Mouse (Mus musculus) intestine, embryonic 15.5 days (tissue): Measurements from ENCODE around the gene Ppp1r13l. TPM values are rescaled to one million over a fixed set of nuclear protein-coding genes. Genes with fewer than 3 reads are reported as not detected.

Experiments
- ATAC-seq: fragments of 200-750 bp; cut with Nextera tagmentation; 2 replicates; pipeline ENCODE4 v1.8.0; 2017; ENCODE audit warnings: moderate TSS enrichment, moderate library complexity
- H3K27ac ChIP-seq: fragments of 300-500 bp; sonication (generic); 2 replicates; pipeline ENCODE4 v1.5.1; 2015; ENCODE audit warnings: mild to moderate bottlenecking, inconsistent platforms
- H3K27me3 ChIP-seq: fragments of 300-500 bp; sonication (generic); replicated peaks from 2 replicates; pipeline ENCODE4 v1.6.1; 2015; ENCODE audit warnings: inconsistent platforms
- H3K36me3 ChIP-seq: fragments of 300-500 bp; sonication (generic); 2 replicates; pipeline ENCODE4 v1.6.1; 2015; ENCODE audit warnings: inconsistent platforms
- H3K4me1 ChIP-seq: fragments of 300-500 bp; sonication (generic); replicated peaks from 2 replicates; pipeline ENCODE4 v1.6.1; 2015; ENCODE audit warnings: inconsistent platforms
- H3K4me2 ChIP-seq: fragments of 300-500 bp; sonication (generic); replicated peaks from 2 replicates; pipeline ENCODE4 v1.6.1; 2015; ENCODE audit warnings: mild to moderate bottlenecking, inconsistent platforms
- H3K4me3 ChIP-seq: fragments of 300-500 bp; sonication (generic); replicated peaks from 2 replicates; pipeline ENCODE4 v1.5.1; 2015; ENCODE audit warnings: inconsistent platforms
- H3K9ac ChIP-seq: fragments of 300-500 bp; sonication (generic); 2 replicates; pipeline ENCODE4 v1.6.1; 2015; ENCODE audit warnings: inconsistent platforms
- H3K9me3 ChIP-seq: fragments of 300-500 bp; sonication (generic); 2 replicates; pipeline ENCODE4 v1.6.1; 2016; ENCODE audit warnings: inconsistent platforms
- WGBS: fragments of 180-500 bp; shearing (Covaris S2); methylation state at CpG from one replicate; pipeline ENCODE4 v1.1.7; 2015; 5-methylcytosine and 5-hydroxymethylcytosine counted together
- polyA plus RNA-seq: library from polyadenylated mRNA; unstranded; fragments of >200 nt; fragmentation: Nextera tagmentation; extraction: Ambion mirVana; gene quantifications from 2 replicates; pipeline ENCODE4 v1.2.1, GENCODE M21; 2015

The Ppp1r13l gene
- polyA plus RNA-seq, 1 experiment from 2014 or later, result 4.8 TPM

DNA sequence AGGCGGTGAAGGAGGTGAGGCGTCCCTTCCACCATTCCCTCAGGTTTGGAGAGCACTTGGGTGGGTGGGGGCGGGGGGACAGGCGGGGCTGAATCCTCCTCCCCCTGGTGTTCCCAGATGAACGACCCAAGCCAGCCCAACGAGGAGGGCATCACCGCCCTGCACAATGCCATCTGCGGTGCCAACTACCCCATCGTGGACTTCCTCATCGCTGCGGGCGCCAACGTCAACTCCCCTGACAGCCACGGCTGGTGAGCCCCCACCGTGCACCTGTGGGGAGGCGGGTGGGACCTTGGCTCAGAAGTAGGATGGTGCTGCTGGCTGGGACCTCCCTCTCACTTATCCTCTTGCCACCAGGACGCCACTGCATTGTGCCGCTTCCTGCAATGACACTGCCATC lies 15.8 kb downstream of the Ppp1r13l start:
- no peak for ATAC-seq
- WGBS, result 77% methylated on average over 18 of the region's 18 CpGs

DNA sequence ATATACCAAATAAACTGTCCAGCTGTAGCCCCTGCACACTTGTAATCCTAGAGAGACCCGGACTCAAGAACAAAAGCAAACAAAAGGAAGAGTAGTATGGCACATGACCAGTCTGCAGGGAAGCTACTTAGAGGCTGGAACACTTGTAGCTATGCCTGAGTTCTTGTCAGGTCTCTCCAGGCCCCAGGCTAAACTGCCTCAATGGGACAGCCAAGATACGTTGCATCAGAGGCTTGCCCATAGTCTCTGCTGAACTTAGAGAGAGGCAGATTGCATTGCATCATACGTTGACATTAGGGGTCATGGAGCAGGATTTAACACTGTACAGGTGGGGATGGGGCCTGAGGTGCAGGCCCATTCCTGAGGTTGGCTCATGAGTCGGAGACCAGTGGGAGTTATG lies 16.5 kb downstream of the Ppp1r13l start:
- Histone ChIP-seq H3K9ac (no peak overlapping the region), H3K4me2 (no peak overlapping the region), H3K36me3 (no peaks in the 10 kb centered on the region), H3K27ac (no peak overlapping the region), H3K4me3 (no peak overlapping the region), H3K4me1 (no peaks in the 10 kb centered on the region), H3K9me3 (no peaks in the 10 kb centered on the region), H3K27me3 (no peaks in the 10 kb centered on the region)
- WGBS, result 79% methylated on average over 4 of the region's 4 CpGs
- ATAC-seq, result no peak

More for the DNA sequence above, 15.8 kb downstream of the Ppp1r13l start:
- H3K4me1 ChIP-seq, result no peaks in the 10 kb centered on the region
- H3K4me2 ChIP-seq, result no peak overlapping the region
- no peaks in the 10 kb centered on the region for H3K27me3 ChIP-seq
- H3K9me3 ChIP-seq, result no peaks in the 10 kb centered on the region
- no peak overlapping the region for H3K9ac ChIP-seq
- no peak overlapping the region for H3K4me3 ChIP-seq
- no peaks in the 10 kb centered on the region for H3K36me3 ChIP-seq
- H3K27ac ChIP-seq, result no peak overlapping the region

DNA sequence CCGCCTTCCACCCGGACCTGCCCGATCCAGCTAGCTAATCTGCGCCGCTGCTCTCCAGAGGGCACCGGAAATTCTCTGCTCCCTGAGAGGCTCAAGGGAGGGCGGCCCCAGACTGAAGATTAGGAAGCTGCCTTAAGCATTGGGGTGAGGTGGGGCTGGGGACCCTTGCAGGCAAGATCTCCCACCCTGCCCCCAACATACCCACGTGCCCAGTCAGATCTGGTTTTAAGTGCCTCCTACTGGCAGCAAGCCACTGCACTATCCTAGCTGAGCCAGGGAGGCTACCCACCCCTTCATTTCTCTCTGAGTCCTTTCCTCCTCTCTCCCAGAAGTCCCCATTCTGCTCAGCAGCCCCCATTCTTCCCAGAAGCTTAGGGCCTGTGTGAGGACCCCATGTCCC lies 18.5 kb downstream of the Ppp1r13l start:
- H3K4me2 ChIP-seq, result no peak overlapping the region
- no peak overlapping the region for H3K4me3 ChIP-seq
- no peak overlapping the region for H3K27ac ChIP-seq
- peaks cover 3% of the 10 kb centered on the region for H3K4me1 ChIP-seq
- 68% methylated on average over 8 of the region's 8 CpGs for WGBS
- ATAC-seq, result no peak
- H3K9ac ChIP-seq, result no peak overlapping the region
- no peaks in the 10 kb centered on the region for H3K36me3 ChIP-seq
- no peaks in the 10 kb centered on the region for H3K27me3 ChIP-seq
- H3K9me3 ChIP-seq, result no peaks in the 10 kb centered on the region

DNA sequence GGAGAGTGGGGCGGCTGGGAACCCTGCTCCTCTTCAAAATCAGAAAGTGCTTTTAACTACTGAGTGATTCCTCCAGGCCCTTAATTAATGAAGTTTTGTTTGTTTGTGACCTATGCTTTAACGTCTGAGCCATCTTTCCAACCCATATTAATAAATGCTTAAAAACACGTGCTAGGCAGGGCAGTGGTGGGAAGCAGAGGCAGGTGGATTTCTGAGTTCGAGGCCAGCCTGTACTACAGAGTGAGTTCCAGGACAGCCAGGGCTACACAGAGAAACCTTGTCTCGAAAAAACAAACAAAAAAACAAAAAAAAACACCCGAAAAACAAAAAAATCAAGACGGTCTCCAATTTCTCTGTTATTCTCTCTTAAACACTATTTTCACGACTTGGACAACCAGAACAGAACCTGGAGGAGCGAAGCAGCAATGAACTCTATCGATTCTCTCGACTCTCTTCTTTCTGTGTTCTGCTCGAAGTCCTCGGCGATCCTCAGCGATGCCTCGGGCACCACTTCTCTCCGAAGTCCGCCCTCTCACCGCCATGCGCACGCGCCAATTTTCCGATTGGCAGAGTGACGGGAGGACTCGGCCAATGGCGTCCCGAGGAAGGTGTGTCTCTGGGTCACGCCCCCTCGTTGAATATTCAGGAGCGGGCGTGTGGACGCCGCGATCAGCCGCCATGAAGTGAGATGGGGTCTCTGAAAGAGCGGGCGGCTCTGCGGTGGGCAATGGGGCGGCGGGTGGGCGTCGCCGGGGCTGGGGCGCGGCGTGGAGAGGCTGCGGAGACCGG lies 22.0 kb downstream of the Ppp1r13l start, which contains the start of gene Ercc2:
Gene Ercc2 (plus strand): TSS at position 634 of the 789 bp plus-strand sequence.
- H3K9me3 ChIP-seq, result no peaks in the 10 kb centered on the region
- peak within 1 kb of the TSS; percentile 20; the same call in 1 of the 2 replicates for H3K27ac ChIP-seq
- 5% methylated on average over 46 of the region's 48 CpGs for WGBS
- peak within 1 kb of the TSS; percentile 76 for H3K9ac ChIP-seq
- peak within 1 kb of the TSS; percentile 78 for H3K4me2 ChIP-seq
- peak; percentile 98 for ATAC-seq
- peaks cover 4% of the 10 kb centered on the region for H3K4me1 ChIP-seq
- H3K4me3 ChIP-seq, result peak within 1 kb of the TSS; percentile 66
- H3K27me3 ChIP-seq, result no peaks in the 10 kb centered on the region
- H3K36me3 ChIP-seq, result peaks cover 10% of the 10 kb centered on the region; the same call in 1 of the 2 replicates

DNA sequence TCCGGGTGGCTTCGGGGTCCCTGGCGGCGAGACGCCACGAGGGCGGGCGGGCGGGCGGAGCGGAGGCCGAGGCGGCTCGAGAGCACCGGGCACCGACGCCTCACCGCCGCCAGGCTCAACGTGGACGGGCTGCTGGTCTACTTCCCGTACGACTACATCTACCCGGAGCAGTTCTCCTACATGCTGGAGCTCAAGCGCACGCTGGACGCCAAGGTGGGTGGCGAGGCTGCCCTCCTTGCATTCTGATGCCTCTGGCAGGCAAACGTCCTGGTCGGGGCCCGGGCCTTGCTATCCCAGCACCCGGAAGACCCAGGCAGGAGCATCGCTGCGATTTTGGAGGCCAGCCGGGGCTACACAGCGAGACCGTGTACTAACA lies 22.6 kb downstream of the Ppp1r13l start:
- Histone ChIP-seq H3K4me1 (peaks cover 4% of the 10 kb centered on the region), H3K9ac (peak overlapping the region; percentile 76), H3K27ac (peak overlapping the region; percentile 20; the same call in 1 of the 2 replicates), H3K4me2 (peak overlapping the region; percentile 78), H3K9me3 (no peaks in the 10 kb centered on the region), H3K27me3 (no peaks in the 10 kb centered on the region), H3K36me3 (peaks cover 16% of the 10 kb centered on the region; the same call in 1 of the 2 replicates), H3K4me3 (peak overlapping the region; percentile 66)
- ATAC-seq, result peak; percentile 77
- WGBS, result under 1% methylated on average over 37 of the region's 37 CpGs

DNA sequence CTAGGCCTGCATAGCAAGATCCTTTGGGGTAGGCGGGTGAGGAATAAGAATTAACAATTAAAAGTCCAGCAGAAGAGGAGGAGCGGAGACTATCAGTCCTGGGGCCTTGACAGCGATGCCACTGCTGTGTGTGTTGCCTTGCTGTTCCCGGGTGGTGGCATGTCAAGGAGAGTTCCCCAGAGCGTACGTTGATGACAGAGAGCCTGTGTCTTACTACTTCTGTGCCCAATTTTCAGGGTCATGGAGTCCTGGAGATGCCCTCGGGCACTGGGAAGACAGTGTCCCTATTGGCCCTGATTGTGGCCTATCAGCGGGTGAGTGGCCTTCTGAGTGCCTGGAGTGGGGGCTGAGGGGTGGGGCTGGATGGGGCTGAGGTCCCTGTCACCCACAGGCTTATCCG lies 24.2 kb downstream of the Ppp1r13l start:
- no peak for ATAC-seq
- peaks cover 26% of the 10 kb centered on the region for H3K36me3 ChIP-seq
- H3K4me2 ChIP-seq, result no peak overlapping the region
- no peak overlapping the region for H3K9ac ChIP-seq
- WGBS, result 86% methylated on average over 9 of the region's 9 CpGs
- peaks cover 4% of the 10 kb centered on the region for H3K4me1 ChIP-seq
- H3K27ac ChIP-seq, result no peak overlapping the region
- no peak overlapping the region for H3K4me3 ChIP-seq
- no peaks in the 10 kb centered on the region for H3K9me3 ChIP-seq
- H3K27me3 ChIP-seq, result no peaks in the 10 kb centered on the region

DNA sequence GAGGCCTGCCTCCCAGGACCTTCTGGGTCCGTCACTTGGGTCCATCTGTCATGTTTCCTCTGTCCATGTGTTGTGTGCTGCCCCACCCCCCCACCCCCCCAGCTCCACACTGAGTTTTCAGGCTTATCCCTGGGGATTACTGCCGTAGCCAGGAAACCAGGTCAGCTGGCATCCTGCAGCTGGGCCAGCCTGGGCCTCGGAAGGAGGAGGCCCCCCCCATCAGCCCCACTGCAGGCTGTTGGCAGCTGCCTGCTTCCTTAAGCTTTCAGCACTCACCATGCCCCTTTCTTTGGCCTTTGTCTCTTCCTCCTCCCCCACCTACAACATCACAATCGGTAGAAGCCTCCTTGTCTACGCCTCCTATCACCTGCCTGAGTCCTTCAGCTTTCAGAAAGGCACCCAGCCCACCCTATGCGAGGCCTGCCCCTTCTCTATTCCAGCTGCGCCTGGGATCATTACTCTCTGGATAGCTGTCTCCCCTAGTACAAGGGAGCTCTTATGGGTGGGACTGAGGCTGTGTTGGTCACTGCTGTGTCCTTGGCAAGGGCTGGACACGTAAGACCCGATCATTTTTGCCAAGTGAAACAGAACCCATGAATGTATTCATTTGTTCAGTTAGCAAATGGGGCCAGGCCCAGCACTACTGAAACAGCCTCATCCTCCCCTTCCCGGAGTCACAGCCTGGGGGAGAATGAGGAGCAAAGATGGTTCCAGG lies 29.3 kb downstream of the Ppp1r13l start:
- no peak overlapping the region for H3K4me2 ChIP-seq
- no peak overlapping the region for H3K4me3 ChIP-seq
- no peak for ATAC-seq
- no peak overlapping the region for H3K9ac ChIP-seq
- WGBS, result 81% methylated on average over 10 of the region's 10 CpGs
- H3K4me1 ChIP-seq, result no peaks in the 10 kb centered on the region
- H3K27ac ChIP-seq, result no peak overlapping the region
- H3K27me3 ChIP-seq, result no peaks in the 10 kb centered on the region
- peaks cover 70% of the 10 kb centered on the region for H3K36me3 ChIP-seq
- no peaks in the 10 kb centered on the region for H3K9me3 ChIP-seq

DNA sequence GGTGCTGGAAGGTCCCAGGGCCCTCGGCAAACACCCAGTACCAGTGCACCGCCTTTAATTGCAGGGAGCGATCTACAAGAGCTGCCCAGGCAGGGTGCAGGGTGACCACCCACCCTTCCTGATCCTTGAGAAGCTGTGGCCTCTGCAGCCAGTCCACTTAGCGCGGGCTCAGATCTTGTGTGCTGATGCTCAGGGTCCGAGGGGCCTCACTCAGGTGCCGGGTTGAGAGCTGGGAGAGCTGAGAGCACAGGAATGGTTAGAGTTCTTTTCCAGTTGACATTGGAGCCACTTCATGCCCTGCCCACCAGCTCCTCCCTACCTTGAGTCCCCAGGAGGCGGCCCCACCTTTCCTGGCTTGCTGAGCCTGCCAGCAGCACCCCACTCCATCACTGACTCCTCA lies 34.9 kb downstream of the Ppp1r13l start:
- Histone ChIP-seq H3K36me3 (peaks cover 55% of the 10 kb centered on the region), H3K4me3 (no peak overlapping the region), H3K27me3 (no peaks in the 10 kb centered on the region), H3K27ac (no peak overlapping the region), H3K4me1 (peaks cover 4% of the 10 kb centered on the region; the same call in 1 of the 2 replicates), H3K9me3 (no peaks in the 10 kb centered on the region), H3K9ac (no peak overlapping the region), H3K4me2 (no peak overlapping the region)
- no peak for ATAC-seq
- WGBS, result 81% methylated on average over 8 of the region's 8 CpGs

DNA sequence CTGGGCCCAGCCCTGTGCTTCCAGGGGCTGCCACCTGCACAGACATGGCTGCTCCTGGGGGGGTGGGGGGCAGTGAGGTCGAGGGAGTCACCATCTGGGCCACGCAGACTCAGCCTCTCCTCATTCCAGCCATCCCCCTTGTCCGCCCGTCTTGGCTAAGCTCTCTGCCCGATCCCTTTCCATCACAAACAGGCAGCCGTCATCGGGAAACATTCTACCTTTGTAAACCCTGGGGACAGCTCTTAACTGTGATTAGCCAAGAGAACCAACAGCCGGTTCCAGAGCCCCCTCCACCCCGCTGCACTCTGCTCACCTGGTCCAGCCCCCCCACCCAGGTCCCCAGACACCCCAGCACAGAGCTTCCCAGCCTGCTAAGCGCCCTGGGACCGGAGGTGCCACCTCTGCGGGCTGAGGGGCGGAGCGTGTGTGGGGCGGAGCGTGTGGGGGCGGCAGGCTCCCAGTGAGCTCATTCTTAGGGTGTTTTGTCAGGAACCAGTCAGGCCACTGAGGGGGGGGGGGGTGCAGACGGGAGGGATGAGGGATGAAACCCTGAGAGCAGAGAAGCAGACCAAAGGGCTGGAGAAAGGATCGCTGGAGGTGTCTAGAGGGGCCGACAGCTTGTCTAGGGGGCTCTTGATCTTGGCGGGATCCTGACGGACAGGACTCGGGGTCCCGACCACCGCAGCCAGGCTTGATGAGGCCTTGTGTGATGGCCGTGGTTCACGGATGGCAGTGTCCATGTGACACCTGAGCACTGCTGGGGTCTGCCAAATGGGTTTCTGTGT lies 40.1 kb downstream of the Ppp1r13l start:
- peak overlapping the region; percentile 65 for H3K4me2 ChIP-seq
- 2% methylated on average over 27 of the region's 27 CpGs for WGBS
- peak overlapping the region; percentile 26 for H3K9ac ChIP-seq
- peaks cover 24% of the 10 kb centered on the region for H3K27me3 ChIP-seq
- peak overlapping the region; percentile 34 for H3K4me3 ChIP-seq
- no peak overlapping the region for H3K27ac ChIP-seq
- H3K4me1 ChIP-seq, result peaks cover 17% of the 10 kb centered on the region
- peaks cover 7% of the 10 kb centered on the region; the same call in 1 of the 2 replicates for H3K36me3 ChIP-seq
- ATAC-seq, result peak; percentile 75
- H3K9me3 ChIP-seq, result no peaks in the 10 kb centered on the region

DNA sequence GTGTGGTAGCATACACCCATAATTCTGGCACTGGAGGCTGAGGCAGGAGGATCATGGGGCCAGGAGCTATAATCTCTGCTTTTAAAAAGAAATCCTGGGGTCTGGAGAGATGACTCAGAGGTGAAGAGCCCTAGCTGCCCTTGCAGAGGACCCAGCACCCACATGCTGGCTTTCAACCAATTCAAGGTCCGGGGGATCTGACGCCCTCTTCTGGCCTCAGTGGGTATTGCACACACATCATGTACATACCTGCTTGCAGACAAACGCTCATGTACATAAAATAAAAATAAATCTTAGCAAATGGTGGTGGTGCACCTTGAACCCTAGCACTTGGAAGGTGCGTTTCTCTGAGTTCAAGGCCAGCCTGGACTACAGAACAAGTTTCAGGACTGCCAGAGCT lies 41.4 kb downstream of the Ppp1r13l start:
- Histone ChIP-seq H3K4me2 (no peak overlapping the region), H3K4me3 (no peak overlapping the region), H3K9ac (no peak overlapping the region), H3K9me3 (no peaks in the 10 kb centered on the region), H3K36me3 (no peaks in the 10 kb centered on the region), H3K27me3 (peaks cover 30% of the 10 kb centered on the region), H3K27ac (no peak overlapping the region), H3K4me1 (peaks cover 18% of the 10 kb centered on the region)
- 83% methylated on average over 4 of the region's 4 CpGs for WGBS
- no peak for ATAC-seq

DNA sequence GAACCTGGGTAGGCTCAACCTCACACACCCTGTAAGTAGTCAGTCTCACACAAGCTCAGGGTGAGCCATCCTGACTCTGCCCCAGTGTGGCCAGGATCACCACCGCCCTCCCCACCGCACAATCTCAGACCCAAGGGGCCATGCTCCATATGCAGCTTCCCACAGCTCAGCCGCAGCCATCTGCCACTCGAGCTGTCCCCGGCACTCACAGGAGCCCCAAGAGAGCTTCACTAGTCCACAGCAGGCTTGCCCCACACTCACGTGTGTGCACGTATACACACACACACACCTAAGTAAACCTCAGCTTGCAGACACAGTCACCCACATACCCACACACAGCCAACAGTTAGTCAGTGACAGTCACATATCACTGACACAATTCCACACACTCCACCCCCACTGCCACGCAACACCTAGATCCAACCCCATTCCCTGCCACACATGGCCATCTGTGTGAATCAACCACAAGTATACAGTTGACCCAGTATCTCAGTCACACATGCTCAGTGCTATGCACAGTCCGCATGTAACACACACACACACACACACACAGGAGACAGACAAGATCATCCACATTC lies 43.1 kb downstream of the Ppp1r13l start:
- H3K9ac ChIP-seq, result no peak overlapping the region
- H3K27ac ChIP-seq, result no peak overlapping the region
- H3K9me3 ChIP-seq, result no peaks in the 10 kb centered on the region
- no peak for ATAC-seq
- WGBS, result 88% methylated on average over 9 of the region's 9 CpGs
- no peaks in the 10 kb centered on the region for H3K36me3 ChIP-seq
- H3K27me3 ChIP-seq, result peaks cover 30% of the 10 kb centered on the region
- peaks cover 18% of the 10 kb centered on the region for H3K4me1 ChIP-seq
- H3K4me2 ChIP-seq, result no peak overlapping the region
- H3K4me3 ChIP-seq, result no peak overlapping the region
